Mouse (Mus musculus) forebrain, postnatal 0 days (tissue): ENCODE measurements around the gene Tecpr1. TPM values are rescaled to one million over a fixed set of nuclear protein-coding genes. Genes with fewer than 3 reads are reported as not detected.

Source experiments
- ATAC-seq: fragments of 200-750 bp; cut with Nextera tagmentation; 2 replicates; pipeline ENCODE4 v1.8.0; 2017; ENCODE audit warnings: mild to moderate bottlenecking, moderate library complexity
- DNase-seq: peaks from one replicate; pipeline ENCODE4 v3.0.0-alpha.2; 2015
- H3K27ac ChIP-seq: fragments of 300-500 bp; sonication (generic); 2 replicates; pipeline ENCODE4 v1.5.1; 2014; ENCODE audit warnings: low read depth, mild to moderate bottlenecking, antibody characterized with exemption, low read length, moderate library complexity, mixed read lengths
- H3K27me3 ChIP-seq: fragments of 300-500 bp; sonication (generic); 2 replicates; pipeline ENCODE4 v1.6.1; 2014; ENCODE audit warnings: mild to moderate bottlenecking, low read length, mixed read lengths; ENCODE audit not compliant: insufficient read depth
- H3K36me3 ChIP-seq: fragments of 300-500 bp; sonication (generic); 2 replicates; pipeline ENCODE4 v1.6.1; 2014; ENCODE audit warnings: mild to moderate bottlenecking, moderate library complexity; ENCODE audit not compliant: insufficient read depth
- H3K4me1 ChIP-seq: fragments of 300-500 bp; sonication (generic); 2 replicates; pipeline ENCODE4 v1.6.1; 2014; ENCODE audit warnings: antibody characterized with exemption; ENCODE audit not compliant: insufficient read depth
- H3K4me2 ChIP-seq: fragments of 300-500 bp; sonication (generic); 2 replicates; pipeline ENCODE4 v1.6.1; 2014; ENCODE audit warnings: low read depth, mild to moderate bottlenecking, moderate library complexity
- H3K4me3 ChIP-seq: fragments of 300-500 bp; sonication (generic); 2 replicates; pipeline ENCODE4 v1.5.1; 2014; ENCODE audit warnings: low read depth, low read length, mixed read lengths
- H3K9ac ChIP-seq: fragments of 300-500 bp; sonication (generic); 2 replicates; pipeline ENCODE4 v1.6.1; 2014; ENCODE audit warnings: mild to moderate bottlenecking
- H3K9me3 ChIP-seq: fragments of 300-500 bp; sonication (generic); 2 replicates; pipeline ENCODE4 v1.6.1; 2016; ENCODE audit warnings: low read length
- CTCF ChIP-seq: sonication (generic); IDR thresholded peaks from 2 replicates; pipeline ENCODE4 v1.5.1; 2016; ENCODE audit warnings: antibody characterized with exemption, control low read depth, low read depth
- WGBS: fragments of 180-500 bp; shearing (Covaris S2); extraction: QIAGEN DNeasy Blood & Tissue Kit; methylation state at CpG from one replicate; pipeline ENCODE4 v1.1.7; 2014; 5-methylcytosine and 5-hydroxymethylcytosine counted together
- polyA plus RNA-seq: library from polyadenylated mRNA; unstranded; fragments of >200 nt; fragmentation: Nextera tagmentation; extraction: Ambion mirVana; gene quantifications from 2 replicates; pipeline ENCODE4 v1.2.1, GENCODE M21; 2015
- total RNA-seq: library from RNA; depleted of rRNA; stranded (reverse); fragments of >200 nt; gene quantifications from 2 replicates; pipeline ENCODE4 v1.2.3, GENCODE M21; 2014

Tecpr1 gene
- total and polyA plus RNA-seq, 2 experiments from 2014 or later, result 32.7 to 57.7 TPM

DNA sequence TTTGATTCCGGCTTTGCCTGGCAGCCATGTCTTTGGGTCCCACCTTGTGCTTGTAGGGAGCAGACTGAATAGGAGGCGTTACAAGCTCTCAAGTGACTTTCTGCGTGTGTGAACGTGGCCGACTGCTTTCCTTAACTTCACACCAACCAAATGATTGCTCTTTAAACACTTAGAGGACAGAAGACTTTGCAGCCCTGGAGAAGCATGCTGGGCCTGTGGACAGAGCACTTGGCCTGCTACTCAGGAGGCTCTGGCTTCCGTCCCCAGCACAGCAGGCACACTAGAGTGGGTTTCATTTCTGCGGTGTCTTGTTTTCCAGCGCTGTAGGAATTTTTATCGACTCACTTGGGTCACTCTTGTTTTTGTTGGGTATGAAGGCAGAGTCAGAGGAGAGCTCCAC, 39.7 kb upstream of the Tecpr1 start:
- Histone ChIP-seq H3K4me1 (peaks cover 14% of the 10 kb centered on the region), H3K4me3 (no peak overlapping the region), H3K27me3 (no peaks in the 10 kb centered on the region), H3K27ac (no peak overlapping the region), H3K36me3 (peaks cover 16% of the 10 kb centered on the region), H3K9me3 (no peaks in the 10 kb centered on the region), H3K4me2 (no peak overlapping the region), H3K9ac (no peak overlapping the region)
- DNase-seq (no peak), ATAC-seq (no peak)
- 75% methylated on average over 9 of the region's 9 CpGs for WGBS
- TF ChIP-seq CTCF, result no peak

DNA sequence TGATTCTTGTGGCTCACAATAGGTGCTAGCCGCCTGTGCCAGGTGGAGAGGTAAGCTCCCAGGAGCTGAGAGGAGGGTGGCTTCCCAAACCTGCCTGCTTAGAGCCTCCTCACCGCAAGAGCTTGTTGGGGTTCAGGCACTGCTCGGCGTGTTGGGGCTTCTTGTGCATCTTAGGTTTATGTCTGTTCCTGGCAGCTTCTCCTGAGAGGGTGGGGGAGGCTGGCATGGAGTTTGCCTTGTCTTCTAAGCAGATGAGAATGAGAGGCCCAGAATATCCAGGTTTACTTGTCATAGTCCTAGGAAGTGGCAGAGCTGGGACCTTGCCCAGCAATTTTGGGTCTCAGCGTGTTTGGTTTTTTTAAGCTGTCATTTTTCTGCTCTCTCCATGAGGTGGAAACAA, 38.4 kb upstream of the Tecpr1 start:
- Histone ChIP-seq H3K9me3 (no peaks in the 10 kb centered on the region), H3K27me3 (no peaks in the 10 kb centered on the region), H3K27ac (no peak overlapping the region), H3K4me1 (peaks cover 26% of the 10 kb centered on the region), H3K4me3 (no peak overlapping the region), H3K4me2 (no peak overlapping the region), H3K9ac (no peak overlapping the region), H3K36me3 (peaks cover 16% of the 10 kb centered on the region)
- DNase-seq (no peak), ATAC-seq (no peak)
- WGBS, result 74% methylated on average over 5 of the region's 5 CpGs
- TF ChIP-seq CTCF, result no peak

DNA sequence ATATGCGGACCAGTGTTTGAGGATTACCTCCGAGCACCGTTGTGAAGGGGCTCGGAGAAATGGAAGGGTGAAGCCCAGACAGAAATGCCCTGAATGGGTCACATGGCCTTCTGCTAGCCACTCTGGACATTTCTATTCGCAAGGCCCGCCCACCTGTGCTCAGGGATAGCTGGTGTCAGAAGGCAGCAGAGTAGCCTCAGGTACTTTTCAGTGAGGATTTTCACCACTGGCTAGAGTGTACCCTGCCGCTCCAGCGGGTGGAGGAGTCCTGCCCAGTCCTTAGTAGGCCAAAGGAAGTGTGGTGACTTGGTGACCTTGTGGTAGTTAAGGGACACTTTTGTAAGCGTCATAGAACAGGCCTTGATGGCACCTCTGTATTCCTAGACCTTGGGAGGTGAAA, 37.9 kb upstream of the Tecpr1 start:
- H3K4me2 ChIP-seq, result no peak overlapping the region
- no peak for DNase-seq
- H3K27ac ChIP-seq, result no peak overlapping the region
- no peaks in the 10 kb centered on the region for H3K27me3 ChIP-seq
- no peak overlapping the region for H3K4me3 ChIP-seq
- no peak for ATAC-seq
- peaks cover 12% of the 10 kb centered on the region for H3K36me3 ChIP-seq
- 84% methylated on average over 9 of the region's 9 CpGs for WGBS
- H3K9ac ChIP-seq, result no peak overlapping the region
- peaks cover 31% of the 10 kb centered on the region for H3K4me1 ChIP-seq
- TF ChIP-seq CTCF, result no peak
- no peaks in the 10 kb centered on the region for H3K9me3 ChIP-seq

DNA sequence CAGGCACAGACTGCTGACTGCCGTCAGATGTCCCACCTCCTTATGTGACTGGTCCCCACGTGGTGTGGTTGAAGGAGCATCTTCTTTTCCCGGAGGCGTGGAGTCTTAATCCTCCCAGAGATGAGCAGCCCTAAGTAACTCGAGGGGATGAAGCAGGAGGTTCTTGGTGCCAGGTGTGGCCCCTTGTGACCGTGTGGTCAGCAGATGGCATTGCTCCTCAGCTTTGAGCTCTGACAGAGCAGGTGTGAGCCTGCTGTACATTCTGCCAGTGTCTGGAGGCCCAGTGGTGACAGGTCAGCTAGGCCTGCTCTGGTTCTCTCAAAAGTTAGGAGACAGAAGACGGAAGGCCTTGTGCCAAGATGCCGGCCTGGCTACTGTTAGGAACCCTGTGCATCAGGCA, 37.0 kb upstream of the Tecpr1 start:
- WGBS, result 81% methylated on average over 8 of the region's 8 CpGs
- Histone ChIP-seq H3K9ac (no peak overlapping the region), H3K4me2 (no peak overlapping the region), H3K27ac (no peak overlapping the region), H3K9me3 (no peaks in the 10 kb centered on the region), H3K4me1 (peaks cover 36% of the 10 kb centered on the region), H3K4me3 (no peak overlapping the region), H3K36me3 (peaks cover 7% of the 10 kb centered on the region), H3K27me3 (no peaks in the 10 kb centered on the region)
- ATAC-seq, result no peak
- no peak for TF ChIP-seq CTCF
- no peak for DNase-seq

DNA sequence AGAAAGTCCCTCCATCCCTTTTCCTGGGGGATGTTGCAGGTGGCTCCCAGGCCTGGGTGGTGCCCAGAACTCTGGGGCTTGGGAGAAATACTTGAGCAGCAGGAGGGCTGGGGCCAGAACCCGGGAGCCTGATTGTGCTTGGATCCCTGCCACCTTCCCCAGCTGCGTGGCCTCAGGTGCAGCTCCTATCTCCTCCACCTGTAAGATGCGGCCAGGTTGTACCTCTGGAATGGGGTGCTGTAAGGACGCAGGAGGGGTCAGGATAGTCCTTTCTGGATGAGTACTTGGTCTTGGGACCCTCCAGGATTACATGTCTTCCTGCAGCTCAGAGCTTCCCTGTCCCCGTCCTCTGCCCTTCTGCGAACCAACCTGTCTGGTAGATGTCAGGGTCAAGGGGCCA, 35.8 kb upstream of the Tecpr1 start:
- no peak for TF ChIP-seq CTCF
- 74% methylated on average over 6 of the region's 6 CpGs for WGBS
- no peak for DNase-seq
- H3K9me3 ChIP-seq, result no peaks in the 10 kb centered on the region
- 0 out of 2 replicates have a peak overlapping the region, but pooled peaks have one; percentile 73 for H3K4me2 ChIP-seq
- H3K4me1 ChIP-seq, result peaks cover 36% of the 10 kb centered on the region
- H3K27ac ChIP-seq, result no peak overlapping the region
- H3K27me3 ChIP-seq, result no peaks in the 10 kb centered on the region
- H3K36me3 ChIP-seq, result no peaks in the 10 kb centered on the region
- 0 out of 2 replicates have a peak overlapping the region, but pooled peaks have one; percentile 39 for H3K9ac ChIP-seq
- no peak for ATAC-seq
- H3K4me3 ChIP-seq, result no peak overlapping the region

DNA sequence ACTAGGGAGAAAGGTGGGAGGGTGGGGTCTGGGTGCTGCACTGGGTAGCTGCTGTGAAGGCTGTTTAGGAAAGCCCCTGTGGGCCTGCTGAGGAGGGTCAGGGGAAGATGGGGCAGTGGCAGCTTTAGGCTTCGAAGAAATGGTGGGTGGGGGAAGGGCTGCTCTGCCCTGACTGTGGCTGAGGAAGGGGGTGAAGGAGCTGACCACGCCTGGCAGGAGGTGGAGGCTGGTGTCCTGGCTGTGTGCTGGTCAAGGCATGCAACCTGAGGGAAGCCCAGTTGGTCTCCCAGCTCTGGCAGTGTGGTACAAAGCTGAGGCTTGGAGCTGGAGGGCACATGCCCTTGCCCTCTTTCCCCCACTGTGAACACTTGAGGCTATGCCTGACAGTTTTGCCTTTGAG, 35.3 kb upstream of the Tecpr1 start:
- ATAC-seq, result no peak
- TF ChIP-seq CTCF, result no peak
- H3K9ac ChIP-seq, result peak overlapping the region; percentile 39
- DNase-seq, result no peak
- peaks cover 36% of the 10 kb centered on the region for H3K4me1 ChIP-seq
- peak overlapping the region; percentile 73 for H3K4me2 ChIP-seq
- H3K9me3 ChIP-seq, result no peaks in the 10 kb centered on the region
- no peak overlapping the region for H3K27ac ChIP-seq
- 24% methylated on average over 2 of the region's 2 CpGs for WGBS
- no peak overlapping the region for H3K4me3 ChIP-seq
- H3K27me3 ChIP-seq, result no peaks in the 10 kb centered on the region
- no peaks in the 10 kb centered on the region for H3K36me3 ChIP-seq

DNA sequence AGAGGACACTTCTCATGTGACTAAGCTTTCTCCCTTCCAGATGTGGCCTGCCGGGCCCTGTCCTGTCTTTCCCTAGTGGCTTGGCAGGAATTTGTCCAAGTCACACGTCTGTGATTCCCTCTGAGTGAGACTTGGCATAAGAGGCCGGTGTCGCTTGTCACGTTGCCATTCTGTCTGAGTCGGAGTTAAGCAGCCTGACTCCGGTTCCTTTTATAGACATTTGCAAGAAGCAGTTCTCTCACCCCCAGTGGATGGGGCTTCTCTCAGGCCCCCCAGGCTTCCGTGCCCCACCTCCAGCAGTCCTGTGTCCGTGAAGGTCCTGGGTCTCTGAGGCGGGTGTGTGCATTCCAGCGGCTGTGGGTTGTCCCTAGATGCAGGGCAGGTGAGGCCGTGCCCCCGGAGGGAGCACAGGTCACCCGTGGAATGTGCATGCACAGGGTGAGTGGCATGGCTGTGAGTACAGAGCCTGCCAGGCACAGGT, 34.8 kb upstream of the Tecpr1 start:
- H3K9me3 ChIP-seq, result no peaks in the 10 kb centered on the region
- DNase-seq (peak; percentile 52), ATAC-seq (no peak)
- H3K4me3 ChIP-seq, result peak overlapping the region; percentile 16
- peak overlapping the region; percentile 73 for H3K4me2 ChIP-seq
- WGBS, result 25% methylated on average over 14 of the region's 14 CpGs
- H3K4me1 ChIP-seq, result peaks cover 36% of the 10 kb centered on the region
- H3K27me3 ChIP-seq, result no peaks in the 10 kb centered on the region
- H3K36me3 ChIP-seq, result no peaks in the 10 kb centered on the region
- peak overlapping the region; percentile 39 for H3K9ac ChIP-seq
- TF ChIP-seq CTCF, result no peak; the same call in 1 of the 2 replicates
- H3K27ac ChIP-seq, result peak overlapping the region; percentile 40; the same call in 1 of the 2 replicates
